Mouse (Mus musculus) layer of hippocampus, adult 6 months (tissue): ENCODE measurements around the gene Phpt1. TPM values are rescaled to one million over a fixed set of nuclear protein-coding genes. Genes with fewer than 3 reads are reported as not detected.

Source experiments
- long read RNA-seq, 2 experiments: library from polyadenylated mRNA; unstranded; transcript quantifications; one replicate each; pipeline ENCODE4 v2.0.0; 2019 to 2020
- polyA plus RNA-seq: library from polyadenylated mRNA; unstranded; fragments of <200 nt; fragmentation: Nextera tagmentation; gene quantifications from 2 replicates; pipeline ENCODE4 v1.2.3, GENCODE M21; 2021

Phpt1 gene
- polyA plus RNA-seq: 151 and 165 TPM in 2 replicates
- long read RNA-seq, experiment 1, transcript Phpt1-202 (3 exons, 656 nt): minor isoform, 6 of 127 reads
- long read RNA-seq, experiment 1, transcript Phpt1-201 (3 exons, 937 nt): major isoform, 112 of 127 reads
- long read RNA-seq, experiment 1, partial matches to known transcripts: 1 of 127 reads
- long read RNA-seq, experiment 1, other reads (novel, unspliced or antisense): 8 of 127 reads
- long read RNA-seq, experiment 2, transcript Phpt1-201 (3 exons, 937 nt): major isoform, 9 of 17 reads
- long read RNA-seq, experiment 2, partial matches to known transcripts: 1 of 17 reads
- long read RNA-seq, experiment 2, other reads (novel, unspliced or antisense): 5 of 17 reads

GRCm38 (mm10) chr2:25574579-25575431 lies at the start of gene Phpt1, which contains the start of gene Mamdc4:
Gene Phpt1 (minus strand): TSS chr2:25575224.
Gene Mamdc4 (minus strand): TSS chr2:25574845.

GRCm38 (mm10) chr2:25621229-25622200 lies 46.5 kb upstream of the Phpt1 start, which contains the start of gene Tmem141:
Gene Tmem141 (minus strand): TSS chr2:25622005.

GRCm38 (mm10) chr2:25617578-25617977 lies 42.6 kb upstream of the Phpt1 start, which contains the start of gene Ccdc183:
Gene Ccdc183 (minus strand): TSS chr2:25617678.

GRCm38 (mm10) chr2:25607761-25608622 lies 33.0 kb upstream of the Phpt1 start, which contains the start of gene Rabl6:
Gene Rabl6 (minus strand): TSS chr2:25608521.

GRCm38 (mm10) chr2:25581294-25581864 lies 6.4 kb upstream of the Phpt1 start, which contains the start of gene Ajm1:
Gene Ajm1 (minus strand): TSS chr2:25581757.

GRCm38 (mm10) chr2:25557221-25557963 lies 17.6 kb downstream of the Phpt1 start, which contains the start of gene Edf1:
Gene Edf1 (plus strand): TSS chr2:25557847.

GRCm38 (mm10) chr2:25546811-25547491 lies 28.1 kb downstream of the Phpt1 start, which contains the start of gene Traf2:
Gene Traf2 (minus strand): TSS chr2:25546940.

Other genes starting within 250 kb of the Phpt1 start
- gene Man1b1, start 242.9 kb downstream of the Phpt1 start, polyA plus RNA-seq: 13.0 and 18.8 TPM in 2 replicates
- 17.5 and 27.1 TPM in 2 replicates for gene Dpp7, start 218.9 kb downstream of the Phpt1 start, polyA plus RNA-seq
- gene Uap1l1, start 209.5 kb downstream of the Phpt1 start, polyA plus RNA-seq: 26.0 and 26.4 TPM in 2 replicates
- gene Sapcd2, start 202.9 kb downstream of the Phpt1 start, polyA plus RNA-seq: 2.3 and 2.4 TPM in 2 replicates
- gene Entpd2, start 179.3 kb downstream of the Phpt1 start, polyA plus RNA-seq: 21.4 and 46.8 TPM in 2 replicates
- 292 and 359 TPM in 2 replicates for gene Npdc1, start 175.9 kb downstream of the Phpt1 start, polyA plus RNA-seq
- gene Fut7, start 152.0 kb downstream of the Phpt1 start, polyA plus RNA-seq: 0.06 and 0.20 TPM in 2 replicates
- 33.0 and 34.1 TPM in 2 replicates for gene Abca2, start 146.5 kb downstream of the Phpt1 start, polyA plus RNA-seq
- gene Clic3, start 118.4 kb downstream of the Phpt1 start, polyA plus RNA-seq: 0.70 and 9.1 TPM in 2 replicates
- 111 and 116 TPM in 2 replicates for gene Paxx, start 114.1 kb downstream of the Phpt1 start, polyA plus RNA-seq
- 2,394 and 5,724 TPM in 2 replicates for gene Ptgds, start 105.2 kb downstream of the Phpt1 start, polyA plus RNA-seq
- gene Lcn12, start 81.3 kb downstream of the Phpt1 start, polyA plus RNA-seq: not detected in 2 replicates
- 124 and 134 TPM in 2 replicates for gene Fbxw5, start 74.5 kb downstream of the Phpt1 start, polyA plus RNA-seq
- 1.8 and 2.0 TPM in 2 replicates for gene C8g, start 73.5 kb downstream of the Phpt1 start, polyA plus RNA-seq
- gene Traf2, start 28.3 kb downstream of the Phpt1 start, polyA plus RNA-seq: 9.9 and 10.3 TPM in 2 replicates
- 801 and 843 TPM in 2 replicates for gene Edf1, start 17.4 kb downstream of the Phpt1 start, polyA plus RNA-seq
- gene Mamdc4, start 379 bp downstream of the Phpt1 start, polyA plus RNA-seq: 25.8 and 27.1 TPM in 2 replicates
- gene Ajm1, start 6.5 kb upstream of the Phpt1 start, polyA plus RNA-seq: 13.5 and 18.7 TPM in 2 replicates
- 58.2 and 69.1 TPM in 2 replicates for gene Rabl6, start 33.3 kb upstream of the Phpt1 start, polyA plus RNA-seq
- gene Ccdc183, start 42.5 kb upstream of the Phpt1 start, polyA plus RNA-seq: 0.83 and 1.1 TPM in 2 replicates
- 44.7 and 48.2 TPM in 2 replicates for gene Tmem141, start 46.8 kb upstream of the Phpt1 start, polyA plus RNA-seq
- gene Fcna, start 52.8 kb upstream of the Phpt1 start, polyA plus RNA-seq: 0.33 and 0.40 TPM in 2 replicates
- gene Lcn8, start 77.9 kb upstream of the Phpt1 start, polyA plus RNA-seq: not detected in 2 replicates
- gene Lcn5, start 82.7 kb upstream of the Phpt1 start, polyA plus RNA-seq: not detected in 2 replicates
- gene Lcn6, start 101.6 kb upstream of the Phpt1 start, polyA plus RNA-seq: not detected in 2 replicates
- gene Lcn10, start 107.5 kb upstream of the Phpt1 start, polyA plus RNA-seq: not detected in 2 replicates
- not detected in 2 replicates for gene Obp2a, start 124.8 kb upstream of the Phpt1 start, polyA plus RNA-seq
- gene Bmyc, start 131.5 kb upstream of the Phpt1 start, polyA plus RNA-seq: 212 and 245 TPM in 2 replicates
- gene Obp2b, start 161.8 kb upstream of the Phpt1 start, polyA plus RNA-seq: not detected in 2 replicates
- not detected in 2 replicates for gene Lcn3, start 190.3 kb upstream of the Phpt1 start, polyA plus RNA-seq
- not detected in 2 replicates for gene Lcn11, start 201.8 kb upstream of the Phpt1 start, polyA plus RNA-seq
- gene Gm13539, start 207.0 kb upstream of the Phpt1 start, polyA plus RNA-seq: not detected in 2 replicates
- not detected in 2 replicates for gene Glt6d1, start 240.6 kb upstream of the Phpt1 start, polyA plus RNA-seq
- gene Lcn9, start 247.9 kb upstream of the Phpt1 start, polyA plus RNA-seq: not detected in 2 replicates